Mouse (Mus musculus): ENCODE measurements around the gene Golga5.

- peak; percentile 67 for TF ChIP-seq GATA1 (IDR thresholded peaks at IDR 0.05; ENCODE audit: low read length)
- peak; percentile 84 for TF ChIP-seq TAL1 (IDR thresholded peaks at IDR 0.05; ENCODE audit: low read length)
Measured at GRCm38 (mm10) chr12:102426285-102426684, 42.6 kb upstream of the Golga5 start.
